Mouse (Mus musculus) adrenal gland, postnatal 10 days (tissue): ENCODE measurements at regions not wholly inside any gene's neighbourhood (a gene's known extent, or its start where the extent isn't known, plus 50 kb on each side); places are given as distances from the start of the nearest gene placed in this dataset.
A peak's percentile ranks its signal among the peaks of the same experiment; 100 is the strongest.

Experiments
- DNase-seq: peaks from one replicate; pipeline ENCODE4 v3.0.0; 2021; ENCODE audit warnings: mixed read lengths

DNA sequence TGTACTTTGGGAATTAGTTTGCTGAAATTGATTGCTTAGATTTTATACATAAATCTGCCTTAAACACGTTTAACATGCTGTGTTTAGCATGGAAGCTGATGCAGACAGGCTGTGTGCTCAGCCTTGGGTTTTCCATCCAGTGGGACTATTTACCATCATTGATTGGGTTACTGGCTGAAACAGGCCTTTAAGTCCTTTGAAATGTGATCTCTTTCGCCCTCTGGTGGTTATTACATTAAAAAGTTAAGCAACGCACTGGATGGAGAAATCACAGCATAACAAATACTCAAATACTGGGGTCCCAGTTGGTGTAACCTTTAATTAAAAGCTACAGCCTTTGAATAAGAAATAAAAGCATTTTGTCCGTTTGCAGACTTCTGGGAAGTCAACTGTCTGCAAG is 379.8 kb downstream of the Kcnj2 start:
- peak; percentile 5 for DNase-seq

DNA sequence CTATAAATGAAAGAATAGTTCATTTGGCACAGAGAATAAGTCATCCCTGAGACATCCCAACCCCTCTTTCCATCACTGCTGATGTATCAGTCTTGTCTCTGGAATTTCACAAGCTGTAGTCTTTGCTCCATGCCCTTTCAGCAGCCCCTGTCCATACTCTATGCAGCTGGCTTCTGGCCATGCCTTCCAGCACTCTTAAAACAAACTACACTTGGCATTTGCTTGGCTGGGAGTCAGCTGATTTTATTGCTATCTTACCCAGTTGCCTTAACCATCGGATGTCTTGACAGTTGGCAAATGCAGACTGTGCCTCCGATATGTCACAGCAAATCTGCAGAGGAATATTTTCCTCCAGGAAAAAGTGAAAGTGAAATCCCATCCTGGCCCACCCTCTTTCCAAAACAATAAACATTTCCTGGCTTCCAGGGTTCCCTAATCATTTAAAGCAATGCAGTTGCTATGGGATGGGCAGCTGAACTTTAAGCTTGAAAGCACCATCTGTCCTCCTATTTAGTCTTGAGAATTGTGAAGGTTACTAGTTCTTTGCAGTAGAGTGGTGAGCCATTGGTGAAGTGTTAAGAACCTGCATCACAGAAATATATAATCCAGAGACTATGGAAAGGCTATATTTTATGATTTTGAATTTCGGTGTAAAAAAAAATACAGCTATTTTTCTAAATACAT is 385.0 kb downstream of the Kcnj2 start:
- DNase-seq = peak; percentile 14

DNA sequence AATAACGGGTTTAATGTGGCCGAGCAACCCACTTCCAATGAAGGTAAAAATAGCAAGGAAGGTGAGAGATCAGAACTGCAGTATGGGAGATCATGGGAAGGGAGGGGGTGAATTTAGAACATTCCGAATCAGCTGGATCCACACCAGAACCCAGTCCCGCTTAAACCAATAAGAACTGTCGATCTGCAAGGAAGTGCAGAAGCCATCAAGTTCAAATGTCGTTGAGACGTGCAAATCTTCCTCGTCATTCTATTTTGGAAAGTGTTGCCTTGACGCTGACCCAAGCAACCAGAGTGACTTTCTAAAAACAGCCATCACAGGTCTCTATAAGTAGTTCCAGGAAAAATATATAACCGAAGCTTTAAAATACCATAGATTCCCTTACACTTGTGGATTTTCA is 394.1 kb downstream of the Kcnj2 start:
- DNase-seq = no peak

DNA sequence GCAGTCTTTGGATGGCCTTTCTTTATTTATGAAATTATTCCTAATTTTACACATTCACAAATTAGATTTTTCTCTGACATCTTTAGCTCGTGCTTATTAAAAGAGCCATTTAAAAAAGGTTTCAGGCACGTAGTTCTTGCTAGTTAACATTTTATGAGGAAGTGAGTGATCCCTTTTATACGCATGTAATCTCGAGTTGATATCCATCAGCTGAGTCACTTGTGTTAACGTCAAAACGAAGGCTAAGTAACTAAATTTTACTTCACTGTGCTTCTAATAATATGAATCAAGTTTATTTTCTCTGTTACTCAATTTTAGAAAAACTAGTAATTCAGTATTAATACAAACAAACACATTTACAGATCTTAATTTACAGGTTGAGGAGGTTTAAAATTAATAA is 419.0 kb downstream of the Kcnj2 start:
- no peak for DNase-seq

DNA sequence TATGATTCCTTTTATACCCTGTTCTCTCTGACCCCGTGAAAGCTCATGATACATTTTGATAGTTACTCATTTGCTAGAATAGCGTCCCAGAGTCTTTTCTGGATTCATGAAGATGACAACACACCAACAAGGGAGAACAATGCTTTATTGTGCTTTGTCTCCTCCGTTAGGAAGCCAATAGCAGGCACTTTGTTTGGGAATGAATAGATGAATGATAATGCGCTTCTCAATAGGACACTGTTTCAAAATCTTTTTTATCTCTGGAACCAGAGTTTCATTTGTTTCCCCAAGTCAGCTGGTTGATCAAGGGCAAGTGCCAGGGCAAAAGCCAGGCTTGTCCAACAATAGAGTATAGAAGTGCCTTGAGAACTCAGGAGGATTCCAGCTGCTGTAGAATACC is 446.5 kb downstream of the Kcnj2 start:
- no peak for DNase-seq

DNA sequence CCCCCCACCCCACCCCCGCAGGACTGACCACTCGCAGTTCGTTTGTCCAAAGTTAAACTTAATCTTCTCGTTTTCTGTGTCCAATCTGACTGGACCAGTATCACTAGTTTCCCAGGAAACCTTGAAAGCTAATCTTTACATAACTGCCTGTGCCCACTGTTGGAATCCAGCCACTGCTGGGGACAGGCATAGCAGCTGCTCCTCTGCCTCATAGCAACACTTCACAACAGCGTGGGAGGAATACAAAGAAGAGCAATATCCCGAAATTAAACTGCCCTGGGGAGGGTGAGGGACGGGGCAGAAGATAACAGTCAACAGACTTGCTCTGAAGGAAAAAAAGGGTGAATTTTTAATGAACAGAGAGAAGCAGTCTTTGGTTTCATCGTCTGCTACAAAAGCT is 456.8 kb downstream of the Kcnj2 start:
- no peak for DNase-seq

DNA sequence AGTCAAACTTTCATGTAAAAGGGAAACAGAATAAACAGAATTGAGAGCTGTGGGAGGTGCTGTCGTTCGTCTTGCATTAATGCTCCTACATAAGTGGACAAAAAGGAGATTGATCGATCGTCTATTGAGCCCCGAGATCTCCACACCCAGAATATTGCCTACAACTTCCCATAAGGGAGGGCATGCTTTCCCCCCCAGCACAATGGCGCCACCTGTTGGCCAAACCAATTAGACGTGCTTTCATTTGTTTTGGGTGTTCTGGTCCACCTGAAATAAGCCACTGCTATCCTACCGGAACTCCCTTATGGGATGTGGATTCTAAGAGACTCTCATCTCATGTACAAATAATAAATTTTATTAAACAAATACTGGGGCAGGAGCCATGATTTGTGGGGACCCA is 457.5 kb downstream of the Kcnj2 start:
- peak; percentile 75 for DNase-seq

DNA sequence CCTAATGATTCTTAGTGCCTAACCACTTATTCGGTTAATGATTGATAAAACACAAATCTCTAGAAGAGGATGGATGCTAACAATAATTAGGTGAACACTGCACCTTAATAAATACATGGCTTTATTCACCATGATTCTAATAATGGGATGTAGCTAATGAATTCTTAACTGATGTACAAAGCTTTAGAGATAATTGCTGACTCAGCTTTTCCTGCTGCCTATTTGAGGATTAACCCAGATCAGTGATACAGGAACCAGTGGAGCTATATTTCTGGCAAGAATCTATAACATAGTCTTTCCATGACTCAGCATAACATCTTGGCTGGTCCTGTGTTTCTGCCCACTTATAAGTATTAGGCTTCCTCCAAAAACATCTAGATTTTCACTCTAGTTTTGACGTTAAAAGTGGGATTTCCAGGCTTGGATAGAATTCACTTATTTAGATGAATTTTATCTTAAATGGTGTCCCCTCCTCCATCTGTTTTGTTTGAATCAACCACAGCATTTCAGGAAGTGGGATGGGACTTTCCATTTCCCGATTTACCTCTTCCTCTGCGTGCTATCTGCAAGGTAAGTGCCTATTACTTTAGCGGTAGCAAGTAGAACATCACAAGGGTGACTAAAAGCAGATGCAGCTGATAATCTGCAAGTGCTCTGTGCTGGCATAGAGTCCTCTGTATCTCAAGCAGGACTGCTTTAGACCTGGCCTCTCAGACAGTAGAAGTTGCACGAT is 460.2 kb downstream of the Kcnj2 start:
- no peak for DNase-seq

DNA sequence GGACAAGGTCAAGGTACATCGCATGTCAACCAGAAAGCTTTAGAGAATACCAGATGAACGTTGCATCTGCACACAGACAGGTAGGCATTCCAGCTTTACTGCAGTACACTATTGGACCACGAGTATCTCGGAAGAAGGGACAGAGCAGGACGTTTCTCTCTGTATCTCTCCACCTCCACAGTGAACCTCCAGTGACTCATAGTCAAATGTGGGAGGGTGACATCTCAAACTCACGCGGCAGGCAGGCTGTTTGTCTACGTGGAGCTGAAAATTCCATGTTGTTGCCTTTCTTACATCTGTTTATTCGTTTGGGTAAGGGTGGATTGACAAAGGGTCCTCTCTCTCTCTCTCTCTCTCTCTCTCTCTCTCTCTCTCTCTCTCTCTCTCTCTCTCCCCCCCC is 463.6 kb downstream of the Kcnj2 start:
- no peak for DNase-seq

DNA sequence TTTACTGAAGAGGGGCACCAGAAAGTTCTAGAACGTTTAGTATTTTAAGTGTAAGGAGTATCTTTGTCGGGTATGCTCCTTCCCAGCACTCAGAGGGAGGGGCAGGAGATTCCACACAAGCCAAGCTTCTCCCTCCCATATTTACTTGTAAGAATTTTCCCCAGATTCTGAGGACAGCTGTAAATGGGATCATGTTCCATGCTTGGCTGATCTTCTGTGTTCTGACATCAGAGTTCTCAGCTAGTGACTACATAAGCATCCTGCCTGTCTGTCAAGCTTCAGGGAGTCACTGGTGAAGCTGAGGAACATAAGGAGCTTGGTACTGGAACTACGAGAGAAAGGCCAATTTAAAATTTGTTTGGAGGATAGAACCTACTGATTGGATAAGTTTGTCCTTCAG is 464.9 kb downstream of the Kcnj2 start:
- DNase-seq = no peak

DNA sequence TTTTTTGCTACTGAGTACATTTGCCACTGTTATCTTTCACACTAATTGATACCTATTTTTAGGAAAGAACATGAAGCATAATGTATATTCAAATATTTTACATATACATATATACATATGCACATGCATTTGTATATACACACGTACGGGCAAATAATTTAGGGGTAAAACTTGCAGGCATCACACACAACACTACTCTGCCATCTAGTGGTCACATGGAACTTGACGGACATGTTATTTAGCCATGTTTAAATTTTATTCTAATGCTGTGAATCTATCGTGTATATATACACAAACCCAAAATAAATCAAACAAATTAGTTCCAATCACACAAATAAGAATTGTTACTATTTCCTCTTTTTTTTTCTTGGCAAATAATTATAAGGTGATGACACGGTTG is 466.5 kb downstream of the Kcnj2 start:
- peak; percentile 30 for DNase-seq

DNA sequence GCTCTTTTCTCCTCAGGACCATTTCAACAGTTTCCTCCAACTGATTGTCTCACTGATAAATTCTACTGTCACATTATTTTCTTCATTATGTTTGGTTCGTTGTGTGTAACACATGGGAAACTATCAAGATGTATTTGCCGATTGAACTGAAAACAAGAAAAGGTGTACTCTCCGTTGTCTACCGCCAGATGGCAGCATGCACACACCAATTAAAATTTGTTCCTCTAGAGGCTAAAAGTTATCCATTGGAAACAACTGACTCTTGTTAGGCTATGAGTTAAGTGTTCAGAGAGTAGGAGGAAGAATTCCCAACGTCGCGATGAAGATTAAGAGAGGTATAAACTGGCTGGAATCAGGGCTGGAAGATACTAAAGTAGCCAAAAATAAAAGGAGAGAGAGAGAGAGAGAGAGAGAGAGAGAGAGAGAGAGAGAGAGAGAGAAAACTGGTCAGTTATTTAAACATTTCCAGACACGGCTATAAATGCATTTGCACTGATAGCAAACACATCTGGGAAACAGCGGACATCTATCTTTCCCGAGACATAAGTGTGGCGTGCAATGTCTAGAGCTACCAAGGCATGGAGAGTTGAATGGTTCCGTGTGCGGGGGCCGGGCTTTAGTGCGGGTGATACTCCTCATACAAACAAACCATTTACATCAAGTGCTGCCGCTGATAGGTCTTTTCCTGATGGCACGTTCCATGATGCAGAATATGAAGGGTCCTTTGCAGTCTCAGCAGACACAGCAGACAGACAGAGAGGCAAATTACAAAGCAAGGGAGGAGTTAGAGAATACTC is 470.3 kb downstream of the Kcnj2 start:
- DNase-seq = peak; percentile 65

DNA sequence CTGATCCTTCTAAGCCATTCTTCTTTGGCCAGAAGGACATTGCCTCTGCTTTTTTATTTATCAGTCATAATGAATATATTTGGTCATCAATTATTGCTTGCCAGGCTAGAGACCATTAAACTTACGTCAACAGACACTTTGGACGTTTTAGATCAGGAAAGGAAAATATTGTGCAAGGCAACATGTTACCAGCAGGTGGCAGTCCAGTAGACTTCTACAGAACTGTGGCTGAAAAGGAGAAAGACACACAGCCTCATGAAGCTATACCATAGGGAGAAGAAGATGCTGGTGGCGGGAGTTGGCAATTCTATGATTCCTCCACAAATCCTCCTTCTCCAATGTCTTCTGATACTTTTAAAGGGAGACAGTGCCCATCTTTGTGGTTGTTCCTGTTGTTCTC is 471.7 kb downstream of the Kcnj2 start:
- DNase-seq = peak; percentile 74

DNA sequence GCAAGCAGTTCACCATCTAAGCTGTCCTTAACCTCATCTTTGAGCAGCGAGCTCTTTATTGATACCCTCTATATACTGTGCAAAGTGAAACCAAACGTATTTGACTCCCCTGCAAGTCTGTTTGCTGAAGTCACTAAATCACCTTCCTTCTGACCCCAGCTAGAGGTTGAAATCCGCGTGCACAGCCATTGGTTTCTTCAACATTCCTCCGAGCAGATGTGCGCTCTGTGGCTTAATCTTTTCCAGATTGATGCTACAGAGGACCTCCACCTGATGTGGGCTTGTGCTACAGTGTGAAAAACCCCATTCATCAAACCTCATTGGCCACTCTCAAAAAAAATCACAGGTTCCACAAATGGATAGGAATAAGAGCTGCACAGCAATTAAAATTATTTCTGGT is 474.0 kb downstream of the Kcnj2 start:
- no peak for DNase-seq

DNA sequence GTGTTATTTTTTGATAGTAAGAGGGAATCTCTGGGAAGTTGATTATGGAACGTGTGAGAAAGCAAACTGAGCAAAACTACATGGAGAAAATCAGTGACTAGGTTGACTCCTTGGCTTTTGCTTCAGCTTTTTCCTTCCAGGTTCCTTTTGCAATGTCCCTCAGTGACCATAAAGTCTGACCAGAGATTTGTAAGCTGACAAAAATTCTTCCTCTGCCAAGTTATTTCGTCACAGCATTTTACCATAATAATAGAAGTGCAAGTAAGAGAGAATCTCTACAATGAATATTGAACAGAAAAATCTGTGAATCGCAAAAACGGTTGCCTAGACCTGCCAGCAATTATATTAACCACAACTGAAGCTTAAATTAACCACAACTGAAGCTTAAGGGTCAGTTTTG is 479.3 kb downstream of the Kcnj2 start:
- DNase-seq = no peak

DNA sequence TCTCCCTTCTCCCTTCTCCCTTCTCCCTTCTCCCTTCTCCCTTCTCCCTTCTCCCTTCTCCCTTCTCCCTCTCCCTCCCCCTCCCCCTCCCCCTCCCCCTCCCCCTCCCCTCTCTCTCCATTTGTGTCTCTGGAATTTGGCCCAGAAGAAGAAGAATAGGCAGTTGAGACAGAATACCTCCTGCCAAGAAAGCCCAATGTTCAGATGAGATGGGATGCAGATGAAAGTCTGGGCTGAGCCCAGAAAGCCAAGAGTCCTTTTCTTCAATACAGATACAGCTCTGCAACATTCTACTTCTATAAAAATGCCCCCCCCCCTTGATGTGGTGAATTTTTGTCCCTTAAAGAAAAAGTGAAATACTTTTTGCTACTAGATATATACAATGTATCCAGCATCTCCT is 489.2 kb downstream of the Kcnj2 start:
- DNase-seq = no peak

DNA sequence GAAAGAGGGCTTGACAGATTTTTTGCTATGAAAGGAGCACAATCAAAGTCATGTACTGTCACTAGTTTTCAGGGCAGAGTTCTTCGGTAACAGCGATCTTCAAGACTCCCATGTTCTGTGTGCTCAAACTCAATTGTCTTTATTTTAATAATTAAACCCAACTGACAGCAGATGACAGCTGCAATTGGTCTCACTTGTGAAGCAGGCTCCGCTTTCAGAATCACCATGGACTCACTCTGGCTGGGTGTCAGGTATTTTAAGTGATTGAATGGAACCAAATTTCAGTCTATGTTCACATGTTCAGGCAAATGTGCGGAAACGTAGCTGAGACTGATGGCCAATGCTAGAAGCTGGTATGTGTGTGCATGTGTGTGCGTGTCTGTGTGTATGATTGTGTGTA is 489.7 kb downstream of the Kcnj2 start:
- no peak for DNase-seq

DNA sequence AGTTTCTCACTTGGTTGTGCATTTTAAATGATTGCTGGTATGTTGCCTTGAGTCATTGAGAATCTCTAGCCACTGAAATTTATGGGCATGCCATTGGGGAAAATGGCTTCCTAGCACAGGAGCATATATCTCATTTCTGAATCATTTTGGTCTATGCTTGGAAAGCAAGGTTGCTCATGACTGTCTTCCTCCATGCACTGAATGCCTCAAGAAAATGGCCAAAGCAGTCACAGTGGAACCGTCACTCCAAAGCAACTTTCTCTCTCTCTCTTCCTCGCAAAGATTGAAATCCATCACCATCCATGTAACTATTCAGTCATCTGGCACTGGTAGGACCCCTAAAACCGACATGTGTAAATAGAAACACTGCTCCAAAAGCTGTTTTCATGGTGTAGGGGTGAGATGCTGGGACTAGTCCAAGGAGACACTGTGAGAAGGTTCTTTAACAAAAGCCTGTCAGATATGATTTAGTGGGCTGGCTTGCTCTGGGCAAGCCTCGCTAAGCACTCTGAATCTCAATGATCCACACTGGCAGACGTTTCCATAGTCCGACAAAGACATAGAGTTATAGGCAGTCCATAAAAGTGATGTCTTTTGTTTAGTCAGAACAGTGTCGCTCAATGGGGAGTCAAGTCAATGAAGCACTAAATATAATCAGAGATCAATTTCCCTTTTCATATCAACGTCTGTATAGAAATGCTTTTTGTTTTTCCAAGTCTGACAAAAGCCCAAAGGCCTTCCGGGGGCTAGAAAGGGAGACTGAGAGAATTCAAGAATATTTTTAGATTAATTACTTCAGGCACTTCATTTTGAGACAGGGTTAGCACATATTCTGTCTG is 492.6 kb downstream of the Kcnj2 start:
- DNase-seq = no peak

DNA sequence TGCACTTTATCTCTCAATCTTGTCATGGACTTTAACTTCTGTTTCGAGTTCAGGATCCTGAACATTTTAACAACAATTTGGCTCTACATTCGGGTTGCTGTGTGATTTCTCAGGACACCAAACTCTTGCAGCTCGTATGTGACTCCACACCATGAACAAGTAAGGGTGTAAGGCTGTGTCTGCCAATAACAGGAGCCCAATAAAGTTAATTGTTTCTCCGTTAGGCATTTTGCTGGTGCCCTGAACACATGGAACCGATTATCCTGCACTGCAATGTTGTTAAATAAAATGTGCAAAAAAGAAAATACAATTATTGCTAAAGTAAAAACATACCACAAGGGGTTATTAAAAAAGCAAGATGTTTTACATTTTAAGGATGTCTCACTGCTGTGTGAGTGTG is 497.2 kb downstream of the Kcnj2 start:
- no peak for DNase-seq

DNA sequence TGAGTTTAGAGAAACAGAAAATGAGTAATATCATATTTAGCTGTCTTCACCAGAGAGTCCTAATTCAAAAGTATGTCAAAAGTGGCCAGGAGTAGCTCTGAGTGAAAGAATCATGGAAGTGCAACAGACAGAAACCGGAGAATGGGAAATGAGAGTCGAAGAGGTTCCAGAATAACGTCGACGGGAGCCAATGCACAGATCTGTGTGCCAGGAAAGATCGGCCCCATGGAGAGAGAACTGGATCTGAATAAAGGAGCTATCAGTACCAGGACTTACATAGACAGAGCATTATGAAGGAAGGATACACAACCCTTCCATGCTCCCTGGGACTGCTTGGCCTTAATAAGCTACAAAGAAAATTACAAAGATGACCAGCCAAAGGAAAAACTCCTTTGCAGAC is 502.1 kb downstream of the Kcnj2 start:
- DNase-seq = no peak

DNA sequence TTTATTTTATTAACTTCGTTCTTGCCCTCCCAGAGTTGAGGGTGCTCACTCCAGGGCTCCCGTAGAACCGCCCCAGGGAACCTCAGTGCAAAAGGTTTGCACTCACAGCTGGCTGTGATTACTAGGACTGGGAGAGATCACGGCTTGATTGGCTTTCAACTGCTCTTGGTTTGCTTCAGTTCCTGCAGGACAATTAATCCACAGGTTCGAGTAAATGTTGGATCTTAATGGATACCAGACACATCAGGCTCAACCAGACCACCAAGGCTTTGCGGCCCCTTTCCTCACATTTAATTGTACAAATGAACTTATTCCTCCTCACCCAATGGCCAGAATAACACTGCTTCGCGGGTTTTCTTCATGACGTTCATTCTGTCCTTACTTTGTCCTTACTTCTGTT is 502.9 kb downstream of the Kcnj2 start:
- no peak for DNase-seq

DNA sequence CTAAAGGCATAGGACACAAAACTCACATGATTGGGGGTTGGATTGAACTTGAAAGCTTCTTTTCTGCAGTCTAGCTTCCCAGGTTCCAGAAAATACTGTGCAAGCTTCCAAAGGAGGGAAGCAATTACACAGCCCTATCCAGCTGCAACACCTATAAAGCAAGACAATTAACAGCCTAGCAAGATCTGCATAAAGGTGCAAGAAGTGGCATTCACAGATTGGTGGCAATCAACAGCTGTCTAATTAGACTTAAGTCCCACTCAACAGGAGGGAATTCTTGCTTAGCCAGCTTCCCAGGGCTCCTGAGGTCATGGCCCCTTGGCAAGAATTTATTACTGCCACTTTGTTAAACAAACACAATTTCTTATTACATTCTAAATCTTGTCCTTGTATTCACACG is 511.9 kb downstream of the Kcnj2 start:
- DNase-seq = no peak

DNA sequence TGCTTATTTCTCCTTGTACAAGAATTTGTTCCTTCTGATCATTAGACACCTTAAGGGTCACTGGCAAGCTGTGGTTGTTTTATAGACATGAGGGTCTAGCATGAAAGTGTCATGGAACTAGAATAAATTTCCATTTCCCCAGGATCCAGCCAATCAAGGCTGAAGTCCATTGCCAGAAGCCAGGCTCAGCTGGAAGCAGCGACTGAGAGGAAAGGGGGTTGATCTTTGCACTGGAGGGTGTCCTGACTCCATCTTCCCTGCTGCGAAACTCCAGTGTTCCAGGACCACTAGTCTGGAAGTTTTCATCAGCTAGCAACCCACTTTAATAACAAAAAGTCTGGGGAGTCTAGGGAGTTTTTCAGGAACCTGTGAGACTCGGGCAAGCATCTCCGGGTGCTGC is 517.0 kb downstream of the Kcnj2 start:
- no peak for DNase-seq
